Mouse (Mus musculus) myocyte (in vitro differentiated cells): ENCODE measurements around the gene P2ry13.

Experiments
- E2F4 ChIP-seq: IDR thresholded peaks from one replicate; pipeline ENCODE4 v1.6.1; 2011; ENCODE audit warnings: mild to moderate bottlenecking, control low read depth, moderate library complexity; ENCODE audit not compliant: insufficient read depth
- MAX ChIP-seq: IDR thresholded peaks from one replicate; pipeline ENCODE4 v1.6.1; 2011; ENCODE audit warnings: low read depth, mild to moderate bottlenecking, control low read depth

- TF ChIP-seq MAX (no peak), E2F4 (no peak)
Measured at GRCm38 (mm10) chr3:59175234-59175633, 35.4 kb downstream of the P2ry13 start.
